Mouse (Mus musculus) layer of hippocampus, adult 6 months (tissue): Measurements from ENCODE around the gene Gdpd3. TPM values are rescaled to one million over a fixed set of nuclear protein-coding genes. Genes with fewer than 3 reads are reported as not detected.

ENCODE experiments used
- long read RNA-seq, 2 experiments: library from polyadenylated mRNA; unstranded; transcript quantifications; one replicate each; pipeline ENCODE4 v2.0.0; 2019 to 2020
- polyA plus RNA-seq: library from polyadenylated mRNA; unstranded; fragments of <200 nt; fragmentation: Nextera tagmentation; gene quantifications from 2 replicates; pipeline ENCODE4 v1.2.3, GENCODE M21; 2021

Gene Gdpd3
- 0.65 TPM in 1 of 2 replicates, not detected in the other for polyA plus RNA-seq
- long read RNA-seq, experiment 1, result 0 reads
- long read RNA-seq, experiment 2, partial matches to known transcripts, result 0 of 1 reads
- long read RNA-seq, experiment 2, other reads (novel, unspliced or antisense), result 1 of 1 reads

GRCm38 (mm10) chr7:126766201-126766600 lies at the start of gene Gdpd3:
Gene Gdpd3 (plus strand): TSS chr7:126766334.

GRCm38 (mm10) chr7:126759050-126759671 lies 7.0 kb upstream of the Gdpd3 start, which contains the start of gene Mapk3:
Gene Mapk3 (plus strand): TSS chr7:126759601.

GRCm38 (mm10) chr7:126776598-126777057 lies 10.5 kb downstream of the Gdpd3 start, which contains the start of gene Ypel3:
Gene Ypel3 (plus strand): TSS chr7:126776955.

GRCm38 (mm10) chr7:126780971-126781635 lies 15.0 kb downstream of the Gdpd3 start, which contains the start of gene Tbx6:
Gene Tbx6 (plus strand): TSS chr7:126781483.

GRCm38 (mm10) chr7:126791851-126792720 lies 26.0 kb downstream of the Gdpd3 start, which contains the start of gene Ppp4c:
Gene Ppp4c (minus strand): TSS chr7:126792496.

GRCm38 (mm10) chr7:126797411-126798126 lies 31.4 kb downstream of the Gdpd3 start, which contains the start of gene Fam57b:
Gene Fam57b (plus strand): TSS chr7:126797668.

Other genes starting within 250 kb of the Gdpd3 start
- gene Eif3c, start 199.9 kb upstream of the Gdpd3 start, polyA plus RNA-seq, result 220 and 222 TPM in 2 replicates
- 0.18 and 0.43 TPM in 2 replicates for gene Apobr, start 181.4 kb upstream of the Gdpd3 start, polyA plus RNA-seq
- gene Cln3, start 180.5 kb upstream of the Gdpd3 start, polyA plus RNA-seq, result 14.4 and 15.6 TPM in 2 replicates
- not detected in 2 replicates for gene Il27, start 171.4 kb upstream of the Gdpd3 start, polyA plus RNA-seq
- 23.0 and 25.6 TPM in 2 replicates for gene Nupr1, start 135.5 kb upstream of the Gdpd3 start, polyA plus RNA-seq
- gene Sgf29, start 117.0 kb upstream of the Gdpd3 start, polyA plus RNA-seq, result 29.6 and 29.9 TPM in 2 replicates
- 11.5 and 17.2 TPM in 2 replicates for gene Sult1a1, start 89.9 kb upstream of the Gdpd3 start, polyA plus RNA-seq
- gene Bola2, start 70.9 kb upstream of the Gdpd3 start, polyA plus RNA-seq, result 280 and 281 TPM in 2 replicates
- 6.3 and 7.9 TPM in 2 replicates for gene Slx1b, start 70.5 kb upstream of the Gdpd3 start, polyA plus RNA-seq
- 113 and 139 TPM in 2 replicates for gene Coro1a, start 58.5 kb upstream of the Gdpd3 start, polyA plus RNA-seq
- gene Mapk3, start 6.7 kb upstream of the Gdpd3 start, polyA plus RNA-seq, result 44.9 and 49.7 TPM in 2 replicates
- gene Ypel3, start 10.6 kb downstream of the Gdpd3 start, polyA plus RNA-seq, result 240 and 274 TPM in 2 replicates
- gene Tbx6, start 15.1 kb downstream of the Gdpd3 start, polyA plus RNA-seq, result not detected in 2 replicates
- gene Ppp4c, start 26.2 kb downstream of the Gdpd3 start, polyA plus RNA-seq, result 52.4 and 61.8 TPM in 2 replicates
- 4.4 and 5.3 TPM in 2 replicates for gene Fam57b, start 31.3 kb downstream of the Gdpd3 start, polyA plus RNA-seq
- gene 4930451I11Rik, start 65.3 kb downstream of the Gdpd3 start, polyA plus RNA-seq, result not detected in 2 replicates
- gene Doc2a, start 81.1 kb downstream of the Gdpd3 start, polyA plus RNA-seq, result 6.7 and 7.2 TPM in 2 replicates
- gene Hirip3, start 95.6 kb downstream of the Gdpd3 start, polyA plus RNA-seq, result 2.4 and 3.8 TPM in 2 replicates
- 46.0 and 48.1 TPM in 2 replicates for gene Ino80e, start 96.0 kb downstream of the Gdpd3 start, polyA plus RNA-seq
- gene Taok2, start 118.4 kb downstream of the Gdpd3 start, polyA plus RNA-seq, result 8.2 and 10.1 TPM in 2 replicates
- 28.6 and 32.5 TPM in 2 replicates for gene Tmem219, start 156.6 kb downstream of the Gdpd3 start, polyA plus RNA-seq
- gene Kctd13, start 162.5 kb downstream of the Gdpd3 start, polyA plus RNA-seq, result 262 and 282 TPM in 2 replicates
- 10.4 and 12.0 TPM in 2 replicates for gene Asphd1, start 183.2 kb downstream of the Gdpd3 start, polyA plus RNA-seq
- 70.3 and 76.4 TPM in 2 replicates for gene Sez6l2, start 184.2 kb downstream of the Gdpd3 start, polyA plus RNA-seq
- 205 and 220 TPM in 2 replicates for gene Cdipt, start 209.6 kb downstream of the Gdpd3 start, polyA plus RNA-seq
- gene Cdiptos, start 209.8 kb downstream of the Gdpd3 start, polyA plus RNA-seq, result 0.46 and 0.93 TPM in 2 replicates
- gene Mvp, start 248.3 kb downstream of the Gdpd3 start, polyA plus RNA-seq, result 4.2 and 5.5 TPM in 2 replicates